Mouse (Mus musculus): ENCODE results near the gene Vgll4. TPM values are rescaled to one million over a fixed set of nuclear protein-coding genes. Genes with fewer than 3 reads are reported as not detected.

The Vgll4 gene
- polyA plus RNA-seq, 1 experiment = 39.7 TPM

DNA sequence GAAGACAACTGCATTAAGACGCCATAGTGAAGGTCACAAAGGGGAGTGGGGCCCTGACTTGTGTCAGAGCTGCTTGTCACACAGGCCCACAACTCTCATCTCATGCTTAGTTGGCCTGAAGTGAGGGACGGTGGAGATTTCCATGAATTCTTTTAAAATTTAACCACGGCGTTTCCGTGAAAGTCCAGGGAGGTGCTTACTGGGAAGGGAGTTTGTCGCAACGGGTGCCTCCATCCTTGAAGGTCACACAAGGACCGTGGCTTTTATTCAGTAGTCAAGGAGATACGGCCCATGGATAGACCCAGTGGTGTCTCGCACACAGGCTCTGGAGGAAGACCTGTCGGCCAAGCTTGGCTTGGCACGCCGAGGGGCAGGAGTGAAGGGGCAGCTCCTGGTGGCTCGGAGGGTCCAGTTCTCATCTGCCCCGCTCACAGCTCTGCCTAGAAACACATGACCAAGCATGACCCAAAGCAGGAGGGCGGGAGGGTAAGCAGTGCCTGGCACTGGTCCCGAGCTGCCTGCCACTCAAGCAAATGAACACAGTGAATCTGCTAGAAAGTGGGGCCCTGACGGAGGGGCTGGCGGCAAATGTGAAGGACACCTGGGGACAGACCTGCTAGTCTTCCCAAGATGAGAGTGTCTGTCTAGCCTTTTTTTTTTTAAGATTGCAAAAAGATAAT, 90.8 kb downstream of the Vgll4 start:
- TF ChIP-seq CTCF (IDR thresholded peaks at IDR 0.05; ENCODE audit: borderline replicate concordance, extremely low read depth, insufficient read depth, insufficient read length) = no peak
- no peak for TF ChIP-seq POLR2A (IDR thresholded peaks at IDR 0.05; ENCODE audit: borderline replicate concordance, extremely low read depth, insufficient read depth, insufficient read length, poor library complexity, severe bottlenecking)
- DNase-seq (ENCODE audit: low read depth) = peak; percentile 81

DNA sequence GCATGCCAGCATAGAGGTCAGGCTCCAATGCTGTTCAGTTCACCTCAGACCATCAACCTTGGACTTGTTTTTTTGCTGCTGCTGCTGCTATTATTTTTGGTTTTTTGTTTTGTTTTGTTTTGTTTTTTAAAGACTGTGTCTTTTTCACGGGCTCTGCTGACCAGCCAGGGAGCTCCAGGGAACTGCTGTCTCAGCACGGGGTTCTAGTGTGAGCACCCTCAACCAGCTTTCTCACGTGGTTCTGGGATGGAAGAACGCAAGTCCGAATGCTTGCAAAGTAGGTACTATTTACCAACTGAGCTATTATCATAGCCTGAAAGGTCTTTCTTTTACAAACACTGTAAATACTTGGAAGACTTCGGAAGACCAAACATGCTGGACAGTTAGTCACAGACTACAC, 93.2 kb downstream of the Vgll4 start:
- TF ChIP-seq CTCF (IDR thresholded peaks at IDR 0.05; ENCODE audit: borderline replicate concordance, extremely low read depth, insufficient read depth, insufficient read length) (no peak), POLR2A (IDR thresholded peaks at IDR 0.05; ENCODE audit: borderline replicate concordance, extremely low read depth, insufficient read depth, insufficient read length, poor library complexity, severe bottlenecking) (no peak)
- DNase-seq (ENCODE audit: low read depth) = no peak

DNA sequence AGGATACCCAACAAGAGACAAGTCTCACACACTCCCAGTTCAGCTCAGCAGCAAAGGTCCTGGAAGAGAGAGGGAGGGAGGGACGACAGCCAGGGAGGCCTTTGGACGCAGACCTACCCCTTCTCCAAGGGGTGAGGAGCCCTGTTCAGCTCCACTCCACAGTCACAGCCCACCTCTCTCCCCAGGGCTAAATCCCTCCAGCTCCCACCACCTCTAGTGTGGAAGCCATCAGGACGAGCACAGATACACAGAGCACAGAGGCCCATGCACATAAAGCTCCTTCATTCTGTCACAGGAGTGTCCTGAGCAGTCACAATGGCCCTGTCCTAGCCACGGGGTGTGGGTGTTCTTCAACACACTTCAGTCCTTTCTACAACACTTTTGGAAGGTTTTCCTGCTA, 93.8 kb downstream of the Vgll4 start:
- DNase-seq (ENCODE audit: low read depth) = no peak
- no peak for TF ChIP-seq CTCF (IDR thresholded peaks at IDR 0.05; ENCODE audit: borderline replicate concordance, extremely low read depth, insufficient read depth, insufficient read length)
- no peak for TF ChIP-seq POLR2A (IDR thresholded peaks at IDR 0.05; ENCODE audit: borderline replicate concordance, extremely low read depth, insufficient read depth, insufficient read length, poor library complexity, severe bottlenecking)

DNA sequence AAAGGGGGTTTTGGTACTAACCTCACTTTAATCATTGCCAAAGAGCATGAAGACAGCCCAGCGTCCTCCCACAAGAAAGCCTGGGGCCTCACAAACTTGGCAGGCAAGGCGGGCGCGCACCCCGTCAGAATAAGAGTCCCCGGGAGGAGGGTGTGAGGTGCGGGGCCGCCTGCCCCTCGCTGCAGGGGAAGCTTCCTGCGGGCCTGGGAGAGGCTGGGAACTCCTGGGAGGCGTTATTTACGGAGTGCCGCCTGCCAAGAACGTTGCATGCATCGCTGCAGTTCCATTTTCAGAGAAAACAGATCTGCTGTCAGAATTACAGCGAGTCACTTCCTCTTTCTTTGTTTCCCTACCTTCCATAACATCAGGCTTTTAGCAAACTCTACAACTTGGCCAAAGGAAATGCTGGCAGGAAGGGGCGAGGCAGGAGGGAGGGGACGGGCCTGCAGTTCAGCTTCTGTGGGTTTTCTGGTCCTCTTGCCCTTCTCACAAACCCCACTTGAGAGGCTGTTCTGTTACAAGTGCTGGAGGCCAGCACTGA, 94.7 kb downstream of the Vgll4 start:
- TF ChIP-seq POLR2A (IDR thresholded peaks at IDR 0.05; ENCODE audit: borderline replicate concordance, extremely low read depth, insufficient read depth, insufficient read length, poor library complexity, severe bottlenecking) (no peak; the same call in 1 of the 2 replicates), CTCF (IDR thresholded peaks at IDR 0.05; ENCODE audit: borderline replicate concordance, extremely low read depth, insufficient read depth, insufficient read length) (no peak)
- peak; percentile 98 for DNase-seq (ENCODE audit: low read depth)

DNA sequence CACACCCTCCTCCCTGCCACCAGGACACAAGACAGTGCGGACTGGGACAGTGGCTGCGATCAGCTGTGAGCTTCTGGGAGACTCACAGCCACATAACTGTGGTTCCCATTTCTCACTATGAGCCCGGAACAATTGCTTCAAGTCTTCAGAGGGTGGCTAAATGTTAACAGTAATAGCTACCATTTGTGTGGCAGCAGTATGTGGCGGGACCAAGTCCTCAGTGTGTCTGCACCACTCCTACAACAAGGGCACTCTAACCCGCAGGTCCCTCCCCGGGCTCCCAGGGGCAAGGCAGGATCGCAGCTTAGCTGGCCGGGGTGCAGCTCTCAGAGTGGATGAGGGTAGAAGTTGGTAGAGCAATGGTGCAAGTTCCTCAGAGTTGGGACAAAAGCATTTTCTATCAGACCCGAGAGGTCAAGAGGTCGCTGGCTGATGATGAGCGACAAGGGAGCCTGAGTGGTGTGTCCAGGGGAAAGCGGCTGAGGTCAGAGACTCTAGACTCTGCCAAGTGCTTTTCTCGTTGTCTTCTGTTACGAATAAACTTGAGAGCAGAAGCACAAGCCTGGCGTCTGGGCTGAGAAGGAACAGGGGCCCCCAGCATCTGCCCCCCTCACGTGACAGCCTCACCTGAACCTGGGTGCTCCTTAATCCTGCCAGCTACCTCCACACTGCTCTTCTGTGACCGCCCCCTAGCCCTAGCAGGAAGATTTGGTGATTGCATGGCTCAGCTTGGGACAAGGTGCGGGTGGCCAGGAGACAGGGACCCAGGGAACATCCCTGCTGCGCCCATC, 95.5 kb downstream of the Vgll4 start:
- TF ChIP-seq POLR2A (IDR thresholded peaks at IDR 0.05; ENCODE audit: borderline replicate concordance, extremely low read depth, insufficient read depth, insufficient read length, poor library complexity, severe bottlenecking) (no peak), CTCF (IDR thresholded peaks at IDR 0.05; ENCODE audit: borderline replicate concordance, extremely low read depth, insufficient read depth, insufficient read length) (no peak)
- no peak for DNase-seq (ENCODE audit: low read depth)

DNA sequence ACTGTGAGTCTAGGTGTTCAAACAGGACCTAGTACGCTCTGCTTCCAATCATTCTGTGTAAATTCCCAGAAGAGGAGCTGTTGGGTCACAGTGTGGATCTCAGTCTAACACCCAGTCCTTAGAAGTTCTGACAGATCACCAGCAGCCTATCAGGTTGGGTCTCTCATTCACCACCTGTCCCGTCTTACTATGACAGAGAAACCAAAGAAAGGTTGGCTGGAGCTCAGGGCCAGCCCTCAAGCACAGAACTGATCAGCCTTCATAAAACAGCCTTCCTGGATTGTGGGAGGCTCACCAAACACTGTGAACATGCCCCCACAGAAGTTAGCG, 96.0 kb downstream of the Vgll4 start:
- DNase-seq (ENCODE audit: low read depth) = no peak
- TF ChIP-seq CTCF (IDR thresholded peaks at IDR 0.05; ENCODE audit: borderline replicate concordance, extremely low read depth, insufficient read depth, insufficient read length) = no peak
- no peak for TF ChIP-seq POLR2A (IDR thresholded peaks at IDR 0.05; ENCODE audit: borderline replicate concordance, extremely low read depth, insufficient read depth, insufficient read length, poor library complexity, severe bottlenecking)

DNA sequence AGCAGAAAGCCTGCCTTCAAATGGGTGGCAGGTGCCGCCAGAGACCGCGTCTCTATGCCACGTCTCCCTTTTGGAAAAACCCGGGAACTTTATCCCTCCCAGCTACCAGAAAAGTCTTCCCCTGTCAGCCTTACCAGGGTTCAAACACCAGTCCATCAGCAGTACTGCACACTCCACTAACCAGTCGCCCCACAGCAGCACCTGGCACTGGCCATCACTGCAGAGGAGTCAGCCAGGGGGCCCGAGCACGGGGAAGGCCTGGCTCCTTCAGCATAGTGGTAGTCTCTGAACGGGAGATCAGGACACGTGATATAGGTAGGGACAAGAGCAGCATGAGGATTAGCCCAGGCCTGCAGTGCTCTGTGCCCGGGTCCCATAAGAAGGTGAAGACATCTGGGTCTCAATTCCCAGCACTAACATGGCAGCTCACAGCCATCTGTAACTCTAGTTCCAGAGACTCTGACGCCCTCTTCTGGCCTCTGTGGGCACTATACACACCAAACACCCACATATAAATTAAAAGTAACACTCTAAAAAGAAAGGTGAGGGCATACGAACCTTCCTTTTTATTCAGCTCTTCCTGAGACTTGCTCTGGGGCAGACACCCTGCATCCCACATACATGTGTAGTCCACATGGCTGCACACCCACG, 98.7 kb downstream of the Vgll4 start:
- DNase-seq (ENCODE audit: low read depth) = no peak
- TF ChIP-seq POLR2A (IDR thresholded peaks at IDR 0.05; ENCODE audit: borderline replicate concordance, extremely low read depth, insufficient read depth, insufficient read length, poor library complexity, severe bottlenecking) (no peak), CTCF (IDR thresholded peaks at IDR 0.05; ENCODE audit: borderline replicate concordance, extremely low read depth, insufficient read depth, insufficient read length) (no peak)

DNA sequence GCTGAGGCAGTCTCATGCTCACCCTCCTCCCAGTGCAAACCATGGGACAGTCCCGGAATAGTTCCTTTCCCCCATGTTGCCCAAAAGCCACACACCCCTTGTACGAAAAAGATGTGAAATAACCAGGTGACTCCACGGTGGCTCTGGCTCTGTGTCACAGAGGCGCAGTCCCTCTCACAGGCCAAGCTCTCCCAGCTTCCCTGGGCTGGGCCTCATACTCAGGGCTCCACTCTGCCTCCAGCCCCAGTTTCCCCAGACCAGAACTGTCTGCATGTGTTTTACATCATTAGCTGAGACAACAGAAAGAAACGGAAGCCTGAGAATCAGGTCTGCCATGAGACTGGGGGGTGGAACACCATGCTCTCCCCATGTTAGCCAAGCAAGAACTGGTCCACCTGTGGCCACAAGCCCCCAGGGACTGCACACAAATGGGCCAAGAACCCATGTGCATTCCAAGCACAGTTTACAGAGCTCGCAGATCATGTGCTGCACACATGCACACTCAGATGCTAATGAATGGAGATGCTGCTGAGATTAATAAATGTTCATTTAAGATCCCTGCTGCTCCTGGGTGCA, 100.2 kb downstream of the Vgll4 start:
- DNase-seq (ENCODE audit: low read depth) = no peak
- no peak for TF ChIP-seq CTCF (IDR thresholded peaks at IDR 0.05; ENCODE audit: borderline replicate concordance, extremely low read depth, insufficient read depth, insufficient read length)
- TF ChIP-seq POLR2A (IDR thresholded peaks at IDR 0.05; ENCODE audit: borderline replicate concordance, extremely low read depth, insufficient read depth, insufficient read length, poor library complexity, severe bottlenecking) = no peak

DNA sequence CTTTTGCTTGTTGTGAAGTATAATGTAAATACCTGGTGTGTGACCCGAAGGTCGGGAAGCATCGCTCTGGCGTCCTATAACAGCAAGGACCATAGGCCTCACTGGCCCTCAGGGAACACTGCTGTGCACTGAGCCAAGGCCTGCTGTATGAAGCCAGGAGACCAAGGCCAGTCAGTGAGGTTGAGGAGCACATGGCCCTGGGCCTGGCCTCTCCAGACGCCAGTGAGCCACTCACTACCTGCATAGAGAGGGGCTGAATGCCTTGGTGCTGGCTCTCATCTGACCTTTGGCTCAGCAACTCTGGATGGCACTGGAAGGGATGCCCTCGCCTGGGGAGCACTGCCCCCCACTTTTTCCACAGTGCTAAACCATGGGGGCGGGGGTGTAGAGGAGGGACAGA, 101.1 kb downstream of the Vgll4 start:
- TF ChIP-seq CTCF (IDR thresholded peaks at IDR 0.05; ENCODE audit: borderline replicate concordance, extremely low read depth, insufficient read depth, insufficient read length) (no peak), POLR2A (IDR thresholded peaks at IDR 0.05; ENCODE audit: borderline replicate concordance, extremely low read depth, insufficient read depth, insufficient read length, poor library complexity, severe bottlenecking) (no peak)
- DNase-seq (ENCODE audit: low read depth) = no peak

DNA sequence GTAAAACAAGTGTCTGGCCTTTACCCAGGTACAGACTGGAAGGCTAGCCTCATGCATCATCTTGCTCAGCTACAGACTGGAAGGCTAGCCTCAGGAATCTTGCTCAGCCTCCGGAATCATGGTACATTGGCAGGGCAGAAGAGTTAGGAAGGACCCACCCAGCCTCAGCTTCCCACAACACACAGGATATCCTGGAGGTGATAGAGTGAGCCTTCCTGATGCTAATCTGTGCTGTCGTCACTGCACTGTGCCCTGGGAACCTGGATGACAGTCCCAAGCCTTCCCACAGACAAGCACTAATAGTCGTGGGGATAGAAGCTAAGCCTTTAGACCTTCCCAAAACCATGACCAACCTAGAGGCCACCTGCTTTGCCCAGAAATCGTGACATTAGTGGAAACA, 103.2 kb downstream of the Vgll4 start:
- TF ChIP-seq CTCF (IDR thresholded peaks at IDR 0.05; ENCODE audit: borderline replicate concordance, extremely low read depth, insufficient read depth, insufficient read length) (no peak), POLR2A (IDR thresholded peaks at IDR 0.05; ENCODE audit: borderline replicate concordance, extremely low read depth, insufficient read depth, insufficient read length, poor library complexity, severe bottlenecking) (no peak)
- no peak for DNase-seq (ENCODE audit: low read depth)

DNA sequence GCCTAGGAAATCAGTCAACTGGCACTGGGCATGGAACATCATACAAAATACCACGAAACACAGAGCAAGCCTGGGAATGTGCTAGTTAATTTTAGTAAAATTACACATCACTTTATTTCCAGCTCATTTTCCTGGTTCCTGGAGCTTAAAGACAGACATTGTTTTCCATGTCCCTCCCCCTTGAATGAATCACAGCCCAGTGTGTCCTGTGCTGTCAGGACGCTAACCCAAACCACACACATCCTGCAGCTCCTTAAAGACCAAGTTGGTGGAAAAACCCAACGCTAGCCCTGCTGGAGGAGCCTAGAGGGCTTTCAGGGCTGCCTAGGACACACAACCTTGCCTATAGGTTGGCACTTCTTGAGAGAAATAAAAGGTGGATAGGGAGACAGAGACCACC, 103.7 kb downstream of the Vgll4 start:
- DNase-seq (ENCODE audit: low read depth) = no peak
- TF ChIP-seq CTCF (IDR thresholded peaks at IDR 0.05; ENCODE audit: borderline replicate concordance, extremely low read depth, insufficient read depth, insufficient read length) = no peak
- TF ChIP-seq POLR2A (IDR thresholded peaks at IDR 0.05; ENCODE audit: borderline replicate concordance, extremely low read depth, insufficient read depth, insufficient read length, poor library complexity, severe bottlenecking) = no peak
